Mouse (Mus musculus): ENCODE data around the gene Xaf1.
"Not testable (repeated sequence)": the region's sequence is repeated elsewhere in the genome, so short reads cannot be mapped to it uniquely, and the experiment has no call there.

GRCm38 (mm10) chr11:72343238-72343625 is 41.8 kb downstream of the Xaf1 start:
- TF ChIP-seq CTCF (IDR thresholded peaks at IDR 0.05; ENCODE audit: control insufficient read depth, insufficient read depth, insufficient read length); MYOD1 (IDR thresholded peaks at IDR 0.05; ENCODE audit: control insufficient read depth, insufficient read length, low read depth); MYOG (IDR thresholded peaks at IDR 0.05; ENCODE audit: control insufficient read depth, extremely low read depth, insufficient read length); USF1 (IDR thresholded peaks at IDR 0.05; ENCODE audit: low read depth); MAX (IDR thresholded peaks at IDR 0.05); CEBPB (IDR thresholded peaks at IDR 0.05; ENCODE audit: low read depth); FOSL1 (IDR thresholded peaks at IDR 0.05; ENCODE audit: insufficient read depth, low read length, poor library complexity, severe bottlenecking): not testable (repeated sequence)
